Mouse (Mus musculus): ENCODE data around the gene Aars. TPM values are rescaled to one million over a fixed set of nuclear protein-coding genes. Genes with fewer than 3 reads are reported as not detected.
A peak's percentile ranks its signal among the peaks of the same experiment; 100 is the strongest.

Aars gene
- polyA plus RNA-seq, 1 experiment from 2014 or later: 30.0 TPM

GRCm38 (mm10) chr8:111055031-111055634, 22.2 kb downstream of the Aars start:
- H3K9ac ChIP-seq (ENCODE audit: low read depth, low read length): no peak overlapping the region
- H3K27me3 ChIP-seq (replicated peaks; ENCODE audit: control insufficient read depth, insufficient read depth, low read length): no peaks in the 10 kb centered on the region
- H3K4me3 ChIP-seq (ENCODE audit: low read depth, low read length): no peak overlapping the region
- no peaks in the 10 kb centered on the region for H3K4me1 ChIP-seq (replicated peaks; ENCODE audit: control insufficient read depth, insufficient read depth, low read length)
- H3K9me3 ChIP-seq (ENCODE audit: control insufficient read depth): no peaks in the 10 kb centered on the region
- no peak for TF ChIP-seq CTCF (IDR thresholded peaks at IDR 0.05; ENCODE audit: low read depth)
- no peak overlapping the region for H3K27ac ChIP-seq (ENCODE audit: low read depth, low read length)
- 89% methylated on average over 17 of the region's 17 CpGs for WGBS
- H3K36me3 ChIP-seq (ENCODE audit: control insufficient read depth, insufficient read depth): peaks cover 55% of the 10 kb centered on the region
- ATAC-seq: no peak
- H3K4me2 ChIP-seq (replicated peaks; ENCODE audit: low read depth): no peak overlapping the region

DNA sequence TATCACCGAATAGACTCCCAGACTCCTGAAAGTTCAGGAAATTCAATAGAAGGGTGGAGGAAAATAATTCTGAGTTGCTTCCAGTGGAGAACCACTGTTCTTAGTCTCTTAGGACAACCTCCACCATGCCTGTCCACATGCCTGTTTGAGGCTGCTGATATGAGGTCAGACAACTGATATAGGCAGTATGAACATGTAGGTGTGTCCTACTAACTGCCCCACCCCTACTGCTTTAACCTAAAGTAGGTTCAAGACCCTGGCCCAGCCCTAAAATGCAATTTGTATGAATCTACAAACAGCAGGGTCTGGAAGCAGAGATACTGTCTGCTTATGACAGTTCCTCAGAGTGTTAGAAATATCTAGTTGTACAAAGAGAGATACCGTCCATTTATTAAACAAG, 22.7 kb downstream of the Aars start:
- 61% methylated on average over 2 of the region's 2 CpGs for WGBS
- ATAC-seq: no peak
- no peaks in the 10 kb centered on the region for H3K27me3 ChIP-seq (replicated peaks; ENCODE audit: control insufficient read depth, insufficient read depth, low read length)
- no peak overlapping the region; the same call in 1 of the 2 replicates for H3K4me3 ChIP-seq (ENCODE audit: low read depth, low read length)
- no peaks in the 10 kb centered on the region for H3K9me3 ChIP-seq (ENCODE audit: control insufficient read depth)
- H3K36me3 ChIP-seq (ENCODE audit: control insufficient read depth, insufficient read depth): peaks cover 50% of the 10 kb centered on the region
- H3K4me2 ChIP-seq (replicated peaks; ENCODE audit: low read depth): no peak overlapping the region
- H3K4me1 ChIP-seq (replicated peaks; ENCODE audit: control insufficient read depth, insufficient read depth, low read length): 0 out of 2 replicates have a peak, but pooled peaks cover under 1% of the 10 kb centered on the region
- TF ChIP-seq CTCF (IDR thresholded peaks at IDR 0.05; ENCODE audit: low read depth): no peak
- no peak overlapping the region for H3K9ac ChIP-seq (ENCODE audit: low read depth, low read length)
- H3K27ac ChIP-seq (ENCODE audit: low read depth, low read length): no peak overlapping the region

GRCm38 (mm10) chr8:111056158-111056663, 23.3 kb downstream of the Aars start, which contains the start of gene Exosc6:
Gene Exosc6, plus strand, starts transcription at chr8:111056339.
- under 1% methylated on average over 63 of the region's 68 CpGs for WGBS
- Histone ChIP-seq H3K27me3 (replicated peaks; ENCODE audit: control insufficient read depth, insufficient read depth, low read length) (no peaks in the 10 kb centered on the region), H3K4me3 (ENCODE audit: low read depth, low read length) (peak within 1 kb of the TSS; percentile 91), H3K9ac (ENCODE audit: low read depth, low read length) (peak within 1 kb of the TSS; percentile 75), H3K36me3 (ENCODE audit: control insufficient read depth, insufficient read depth) (peaks cover 45% of the 10 kb centered on the region), H3K27ac (ENCODE audit: low read depth, low read length) (peak within 1 kb of the TSS; percentile 73), H3K4me2 (replicated peaks; ENCODE audit: low read depth) (peak within 1 kb of the TSS; percentile 91), H3K4me1 (replicated peaks; ENCODE audit: control insufficient read depth, insufficient read depth, low read length) (peaks cover 6% of the 10 kb centered on the region; the same call in 1 of the 2 replicates), H3K9me3 (ENCODE audit: control insufficient read depth) (no peaks in the 10 kb centered on the region)
- TF ChIP-seq CTCF (IDR thresholded peaks at IDR 0.05; ENCODE audit: low read depth): peak; percentile 98
- ATAC-seq: peak; percentile 91

GRCm38 (mm10) chr8:111056691-111057293, 23.8 kb downstream of the Aars start:
- Histone ChIP-seq H3K4me2 (replicated peaks; ENCODE audit: low read depth) (peak overlapping the region; percentile 91), H3K4me1 (replicated peaks; ENCODE audit: control insufficient read depth, insufficient read depth, low read length) (peaks cover 6% of the 10 kb centered on the region; the same call in 1 of the 2 replicates), H3K36me3 (ENCODE audit: control insufficient read depth, insufficient read depth) (peaks cover 40% of the 10 kb centered on the region), H3K4me3 (ENCODE audit: low read depth, low read length) (peak overlapping the region; percentile 91), H3K27ac (ENCODE audit: low read depth, low read length) (peak overlapping the region; percentile 73), H3K9ac (ENCODE audit: low read depth, low read length) (peak overlapping the region; percentile 75), H3K27me3 (replicated peaks; ENCODE audit: control insufficient read depth, insufficient read depth, low read length) (no peaks in the 10 kb centered on the region), H3K9me3 (ENCODE audit: control insufficient read depth) (no peaks in the 10 kb centered on the region)
- peak; percentile 67 for ATAC-seq
- under 1% methylated on average over 54 of the region's 63 CpGs for WGBS
- TF ChIP-seq CTCF (IDR thresholded peaks at IDR 0.05; ENCODE audit: low read depth): no peak

DNA sequence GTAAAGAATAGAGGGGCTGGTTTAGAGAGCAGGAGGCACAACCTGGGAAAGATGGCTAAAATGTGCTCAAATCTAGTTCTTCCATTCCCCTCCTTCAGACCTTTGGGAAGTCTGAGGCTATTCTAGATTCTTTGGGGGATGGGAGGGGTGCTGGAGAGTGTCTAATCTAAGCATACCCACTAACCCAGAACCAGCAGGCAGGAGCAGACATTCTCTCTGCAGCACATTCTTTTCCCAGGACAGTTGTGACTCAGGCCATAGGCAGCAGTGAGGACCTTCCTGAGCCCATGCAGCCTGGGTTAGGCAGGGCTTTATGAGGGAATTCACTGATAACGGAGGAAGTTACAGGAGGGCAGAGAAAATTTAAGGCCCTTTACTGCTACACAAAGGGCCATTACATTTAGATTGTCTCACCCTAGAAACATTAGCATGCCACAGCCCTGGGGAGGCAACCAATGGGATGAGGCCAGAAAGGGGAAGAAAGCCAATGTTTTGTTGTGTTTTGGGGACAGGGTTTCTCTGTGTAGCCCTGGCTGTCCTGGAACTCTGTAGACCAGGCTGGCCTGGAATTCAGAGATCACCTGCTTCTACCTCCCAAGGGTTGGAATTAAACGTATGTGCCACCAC, 26.1 kb downstream of the Aars start:
- H3K9me3 ChIP-seq (ENCODE audit: control insufficient read depth): no peaks in the 10 kb centered on the region
- WGBS: 48% methylated on average over 2 of the region's 2 CpGs
- ATAC-seq: no peak
- H3K4me3 ChIP-seq (ENCODE audit: low read depth, low read length): no peak overlapping the region
- H3K9ac ChIP-seq (ENCODE audit: low read depth, low read length): no peak overlapping the region
- H3K36me3 ChIP-seq (ENCODE audit: control insufficient read depth, insufficient read depth): peaks cover 18% of the 10 kb centered on the region
- no peak for TF ChIP-seq CTCF (IDR thresholded peaks at IDR 0.05; ENCODE audit: low read depth)
- H3K4me2 ChIP-seq (replicated peaks; ENCODE audit: low read depth): no peak overlapping the region
- H3K4me1 ChIP-seq (replicated peaks; ENCODE audit: control insufficient read depth, insufficient read depth, low read length): peaks cover 6% of the 10 kb centered on the region; the same call in 1 of the 2 replicates
- H3K27ac ChIP-seq (ENCODE audit: low read depth, low read length): no peak overlapping the region
- no peaks in the 10 kb centered on the region for H3K27me3 ChIP-seq (replicated peaks; ENCODE audit: control insufficient read depth, insufficient read depth, low read length)

GRCm38 (mm10) chr8:111061688-111062071, 28.7 kb downstream of the Aars start:
- peak overlapping the region; percentile 86 for H3K4me2 ChIP-seq (replicated peaks; ENCODE audit: low read depth)
- no peaks in the 10 kb centered on the region; the same call in 1 of the 2 replicates for H3K36me3 ChIP-seq (ENCODE audit: control insufficient read depth, insufficient read depth)
- no peak for TF ChIP-seq CTCF (IDR thresholded peaks at IDR 0.05; ENCODE audit: low read depth)
- H3K27me3 ChIP-seq (replicated peaks; ENCODE audit: control insufficient read depth, insufficient read depth, low read length): no peaks in the 10 kb centered on the region
- peaks cover 6% of the 10 kb centered on the region; the same call in 1 of the 2 replicates for H3K4me1 ChIP-seq (replicated peaks; ENCODE audit: control insufficient read depth, insufficient read depth, low read length)
- no peak overlapping the region for H3K27ac ChIP-seq (ENCODE audit: low read depth, low read length)
- 2% methylated on average over 14 of the region's 14 CpGs for WGBS
- ATAC-seq: no peak
- H3K4me3 ChIP-seq (ENCODE audit: low read depth, low read length): peak overlapping the region; percentile 66
- no peaks in the 10 kb centered on the region for H3K9me3 ChIP-seq (ENCODE audit: control insufficient read depth)
- H3K9ac ChIP-seq (ENCODE audit: low read depth, low read length): peak overlapping the region; percentile 35
